Mouse (Mus musculus): ENCODE data around the gene Cd200r1. TPM values are rescaled to one million over a fixed set of nuclear protein-coding genes. Genes with fewer than 3 reads are reported as not detected.
A peak's percentile ranks its signal among the peaks of the same experiment; 100 is the strongest.
"Not testable (repeated sequence)": the region's sequence is repeated elsewhere in the genome, so short reads cannot be mapped to it uniquely, and the experiment has no call there.

Cd200r1 gene
- total RNA-seq, 2 experiments from 2014 or later = 0.23 TPM; not detected in 1

- no peak for DNase-seq (ENCODE audit: low spot score in 2 of 2)
Observed at GRCm38 (mm10) chr16:44761811-44762210, 3.7 kb upstream of the Cd200r1 start.

- DNase-seq (ENCODE audit: low spot score in 2 of 2) = no peak
Observed at GRCm38 (mm10) chr16:44766320-44766892, 870 bp downstream of the Cd200r1 start.

GRCm38 (mm10) chr16:44767506-44767905, 2.0 kb downstream of the Cd200r1 start:
- no peak for DNase-seq (ENCODE audit: low spot score in 2 of 2)

DNA sequence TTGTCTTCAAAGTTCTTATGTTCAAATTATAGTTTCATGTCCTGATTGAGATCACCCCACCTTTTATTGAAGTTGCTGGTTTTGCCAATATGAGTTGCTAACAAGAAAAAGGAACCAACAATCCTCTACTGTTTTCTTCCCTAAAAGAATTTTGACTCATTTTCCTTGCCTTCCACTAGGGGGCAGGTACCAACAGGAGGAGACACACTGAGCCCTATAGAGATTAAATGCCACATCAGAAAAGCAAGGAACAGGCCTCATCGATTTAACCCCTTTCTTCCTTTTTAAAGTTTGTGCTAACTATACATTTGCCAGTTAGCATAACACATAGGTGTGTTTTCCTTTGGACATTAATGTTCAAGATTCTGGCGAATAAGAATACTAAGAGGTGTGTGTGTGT, 2.4 kb downstream of the Cd200r1 start:
- peak in 1 of 2 experiments; percentile 39 for DNase-seq (ENCODE audit: low spot score in 2 of 2)

GRCm38 (mm10) chr16:44772577-44772976, 7.0 kb downstream of the Cd200r1 start:
- DNase-seq (ENCODE audit: low spot score in 2 of 2) = no peak

DNA sequence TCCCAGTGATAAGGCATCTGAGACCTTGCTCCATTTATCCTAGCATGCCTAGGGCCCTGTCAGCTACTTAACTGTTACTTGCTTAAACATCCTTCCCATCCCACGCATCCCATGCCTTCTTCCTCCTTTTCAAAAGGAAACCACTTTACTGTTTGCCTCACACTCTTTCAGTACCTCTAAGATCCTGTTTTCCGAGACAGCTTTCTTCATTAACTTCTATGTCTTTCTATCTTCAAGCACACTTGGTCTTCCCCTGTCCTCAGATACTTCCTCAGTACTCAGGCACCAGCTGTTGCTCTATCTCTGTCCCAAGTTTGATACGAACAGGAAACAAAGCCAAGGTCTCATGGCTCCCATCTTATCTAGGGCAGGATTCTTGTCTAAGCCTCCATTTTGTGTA, 8.1 kb downstream of the Cd200r1 start:
- no peak for DNase-seq (ENCODE audit: low spot score in 2 of 2)

GRCm38 (mm10) chr16:44774201-44774600, 8.7 kb downstream of the Cd200r1 start:
- no peak for DNase-seq (ENCODE audit: low spot score in 2 of 2)

- DNase-seq (ENCODE audit: low spot score in 2 of 2) = peak in 1 of 2 experiments; percentile 17
Observed at GRCm38 (mm10) chr16:44778538-44779147, 13.1 kb downstream of the Cd200r1 start.

GRCm38 (mm10) chr16:44779494-44779893, 14.0 kb downstream of the Cd200r1 start:
- DNase-seq (ENCODE audit: low spot score in 2 of 2) = no peak

DNA sequence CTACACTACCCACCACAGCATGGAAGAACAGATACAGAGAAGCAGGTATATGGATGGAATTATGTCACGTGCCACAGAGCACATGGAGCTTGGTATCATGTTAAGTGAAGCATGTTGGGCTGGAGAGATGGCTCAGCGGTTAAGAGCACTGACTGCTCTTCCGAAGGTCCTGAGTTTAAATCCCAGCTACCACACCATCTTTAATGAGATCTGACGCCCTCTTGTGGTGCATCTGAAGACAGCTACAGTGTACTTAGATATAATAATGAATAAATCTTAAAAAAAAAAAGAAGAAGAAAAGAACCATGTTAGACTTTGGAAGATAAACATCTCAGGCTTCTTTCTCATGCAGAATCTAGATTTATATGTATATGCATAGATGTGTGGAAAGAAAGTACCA, 15.2 kb downstream of the Cd200r1 start:
- DNase-seq (ENCODE audit: low spot score in 2 of 2) = no peak

- DNase-seq (ENCODE audit: low spot score in 2 of 2) = no peak
Observed at GRCm38 (mm10) chr16:44786934-44787333, 21.4 kb downstream of the Cd200r1 start.

DNA sequence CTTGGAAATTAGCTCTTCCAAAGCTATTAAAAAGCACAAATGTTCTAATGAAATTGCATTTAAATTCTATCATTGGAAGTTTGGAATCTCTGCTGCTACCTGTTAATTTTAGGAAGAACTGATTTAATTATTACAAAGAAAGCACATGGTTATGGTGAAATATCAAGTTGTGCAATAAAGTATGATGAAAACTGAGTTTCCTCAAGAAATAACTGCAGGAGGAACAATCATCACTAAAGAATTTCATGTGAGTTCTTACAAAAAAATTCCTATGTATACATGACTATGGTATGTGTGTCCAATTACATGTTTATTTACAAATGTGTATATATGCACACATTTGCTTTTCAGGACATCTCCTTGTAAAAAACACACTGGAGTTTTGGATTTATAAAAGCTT, 28.9 kb downstream of the Cd200r1 start:
- no peak for DNase-seq (ENCODE audit: low spot score in 2 of 2)

DNA sequence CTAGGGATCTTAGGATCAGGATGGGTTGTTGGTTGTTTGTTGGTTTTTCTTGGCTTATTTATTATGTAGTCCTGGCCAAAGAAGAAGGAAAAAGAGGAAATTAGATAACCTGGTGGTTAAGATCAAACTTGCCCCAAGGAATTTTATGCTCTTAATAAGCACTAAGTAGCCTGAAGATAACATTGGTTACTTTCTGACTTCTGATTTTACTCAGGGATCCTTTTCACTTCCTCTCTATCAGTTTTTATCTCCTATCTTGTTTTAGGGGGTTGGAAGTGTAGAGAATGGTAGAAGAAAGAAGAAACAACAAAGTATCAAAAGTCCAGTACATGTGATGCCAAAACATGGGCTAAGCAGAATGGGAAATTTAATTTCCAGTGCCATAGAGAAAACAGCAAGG, 40.4 kb downstream of the Cd200r1 start:
- no peak for DNase-seq (ENCODE audit: low spot score in 2 of 2)

- not testable (repeated sequence) for DNase-seq (ENCODE audit: low spot score in 2 of 2)
Observed at GRCm38 (mm10) chr16:44810223-44810622, 44.7 kb downstream of the Cd200r1 start.

- DNase-seq (ENCODE audit: low spot score in 2 of 2) = no peak
Observed at GRCm38 (mm10) chr16:44811544-44811943, 46.0 kb downstream of the Cd200r1 start, which contains the start of gene Cd200r4. Gene Cd200r4 (plus strand): TSS chr16:44811733.

DNA sequence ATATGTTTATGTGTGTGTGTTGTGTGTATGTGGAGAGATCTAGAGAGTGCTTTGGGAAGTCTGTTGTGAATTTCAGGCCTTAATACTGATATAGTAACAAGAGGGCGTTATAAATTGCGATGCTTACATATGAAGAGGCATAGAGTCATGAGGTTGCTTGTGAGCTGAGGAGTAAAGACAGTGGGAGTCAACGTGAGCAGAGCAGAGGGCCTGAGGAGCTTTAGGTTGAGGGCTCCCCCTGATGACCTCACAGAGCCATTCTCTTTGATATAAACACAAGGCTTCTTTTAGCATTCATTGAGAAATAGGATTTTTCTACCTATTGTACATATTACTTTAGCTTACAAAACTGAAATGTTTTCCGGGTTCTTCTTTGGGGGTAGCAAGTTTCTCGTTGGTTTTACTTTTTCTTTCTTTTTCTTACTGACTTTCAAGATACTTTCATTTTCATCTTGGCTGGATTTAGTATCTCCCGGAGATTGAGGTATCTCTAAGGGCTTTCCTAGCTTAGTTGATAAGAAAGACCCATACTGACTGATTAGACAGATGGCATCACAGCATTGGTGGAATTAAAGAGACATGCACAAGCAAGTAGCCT, 47.0 kb downstream of the Cd200r1 start:
- DNase-seq (ENCODE audit: low spot score in 2 of 2) = no peak

GRCm38 (mm10) chr16:44818010-44818409, 52.5 kb downstream of the Cd200r1 start:
- no peak for DNase-seq (ENCODE audit: low spot score in 2 of 2)

- DNase-seq (ENCODE audit: low spot score in 2 of 2) = no peak
Observed at GRCm38 (mm10) chr16:44820545-44820944, 55.0 kb downstream of the Cd200r1 start.

GRCm38 (mm10) chr16:44832286-44832685, 66.8 kb downstream of the Cd200r1 start:
- DNase-seq (ENCODE audit: low spot score in 2 of 2) = no peak

- not testable (repeated sequence) for DNase-seq (ENCODE audit: low spot score in 2 of 2)
Observed at GRCm38 (mm10) chr16:44833189-44833588, 67.7 kb downstream of the Cd200r1 start.

Data from layer of hippocampus, postnatal 14 days (tissue).